Mouse (Mus musculus) heart, postnatal 0 days (tissue): ENCODE measurements at regions not wholly inside any gene's neighbourhood (a gene's known extent, or its start where the extent isn't known, plus 50 kb on each side); places are given as distances from the start of the nearest gene placed in this dataset.

Experiments used
- CTCF ChIP-seq: IDR thresholded peaks from 2 replicates; pipeline ENCODE4 v1.5.1; 2016; ENCODE audit warnings: antibody characterized with exemption, control low read depth, low read depth
- EP300 ChIP-seq: IDR thresholded peaks from 2 replicates; pipeline ENCODE4 v1.6.1; 2016; ENCODE audit warnings: antibody characterized with exemption, low read depth

DNA sequence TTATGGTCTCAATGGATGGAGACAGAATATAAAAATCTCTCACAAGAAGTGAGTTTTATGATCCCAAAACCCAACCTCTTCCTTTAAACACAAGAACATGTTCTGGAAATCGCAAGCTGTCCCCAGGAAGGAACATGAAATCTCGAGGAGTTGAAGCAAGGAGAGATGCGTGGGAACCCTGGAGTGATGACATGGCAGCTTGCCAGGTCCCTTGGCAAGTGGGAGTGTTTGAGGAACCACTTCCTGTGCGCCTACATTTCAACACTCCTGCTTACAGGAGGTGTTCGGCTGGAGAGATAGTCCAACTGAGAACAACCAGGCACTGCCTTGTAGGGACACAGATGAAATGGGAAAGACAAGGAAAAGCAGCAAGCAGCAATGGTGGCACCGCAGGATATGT lies 246.1 kb downstream of the Hivep2 start:
- TF ChIP-seq CTCF (no peak), EP300 (no peak)
